Mouse (Mus musculus): ENCODE data around the gene Rpia. TPM values are rescaled to one million over a fixed set of nuclear protein-coding genes. Genes with fewer than 3 reads are reported as not detected.

Rpia gene
- total RNA-seq (2014; fragmentation: Nextera tagmentation) = 28.2 and 41.5 TPM in 2 replicates
- total RNA-seq (2017) = 105 and 128 TPM in 2 replicates
- polyA plus RNA-seq (2012) = 18.5 and 25.8 TPM in 2 replicates

GRCm38 (mm10) chr6:70791824-70792535 is at the start of gene Rpia:
Gene Rpia (minus strand): TSS chr6:70792232.
- Histone ChIP-seq H3K9me3 (replicated peaks) (no peaks in the 10 kb centered on the region), H3K4me1 (ENCODE audit: insufficient read depth, low read depth, low read length) (peaks cover 65% of the 10 kb centered on the region), H3K27me3 (ENCODE audit: insufficient read depth, low read length) (no peaks in the 10 kb centered on the region), H3K36me3 (replicated peaks) (peaks cover 31% of the 10 kb centered on the region), H3K4me3 (ENCODE audit: low read depth, low read length) (peak within 1 kb of the TSS; percentile 91)
- peak; percentile 88 for DNase-seq (ENCODE audit: low spot score)
- TF ChIP-seq POLR2AphosphoS5 (IDR thresholded peaks at IDR 0.05; ENCODE audit: insufficient replicate concordance, low read depth, low read length) = no peak
- TF ChIP-seq GATA1 (IDR thresholded peaks at IDR 0.05; ENCODE audit: borderline replicate concordance, low read length) = no peak
- no peak for TF ChIP-seq TAL1 (conservative IDR thresholded peaks at IDR 0.05; ENCODE audit: low read depth, low read length)
- TF ChIP-seq GATA2 (IDR thresholded peaks at IDR 0.05; ENCODE audit: borderline replicate concordance, low read depth, low read length) = no peak
- no peak for TF ChIP-seq CTCF (IDR thresholded peaks at IDR 0.05; ENCODE audit: low read depth, low read length)
- ATAC-seq (ENCODE audit: extremely low read depth, insufficient number of reproducible peaks, low FRiP score, poor library complexity, severe bottlenecking) = peak; percentile 83

GRCm38 (mm10) chr6:70840281-70840680 is 48.2 kb upstream of the Rpia start:
- TF ChIP-seq POLR2AphosphoS5 (IDR thresholded peaks at IDR 0.05; ENCODE audit: insufficient replicate concordance, low read depth, low read length) (no peak), GATA1 (IDR thresholded peaks at IDR 0.05; ENCODE audit: borderline replicate concordance, low read length) (no peak), TAL1 (conservative IDR thresholded peaks at IDR 0.05; ENCODE audit: low read depth, low read length) (no peak), GATA2 (IDR thresholded peaks at IDR 0.05; ENCODE audit: borderline replicate concordance, low read depth, low read length) (no peak), CTCF (IDR thresholded peaks at IDR 0.05; ENCODE audit: low read depth, low read length) (no peak)
- H3K4me1 ChIP-seq (ENCODE audit: insufficient read depth, low read depth, low read length) = peaks cover 25% of the 10 kb centered on the region
- no peak for DNase-seq (ENCODE audit: low spot score)
- 0 out of 2 replicates have a peak, but pooled peaks cover 4% of the 10 kb centered on the region for H3K27me3 ChIP-seq (ENCODE audit: insufficient read depth, low read length)
- H3K36me3 ChIP-seq (replicated peaks) = no peaks in the 10 kb centered on the region
- H3K4me3 ChIP-seq (ENCODE audit: low read depth, low read length) = no peak overlapping the region
- H3K9me3 ChIP-seq (replicated peaks) = no peaks in the 10 kb centered on the region
- ATAC-seq (ENCODE audit: extremely low read depth, insufficient number of reproducible peaks, low FRiP score, poor library complexity, severe bottlenecking) = no peak

GRCm38 (mm10) chr6:70838532-70838931 is 46.5 kb upstream of the Rpia start:
- no peaks in the 10 kb centered on the region for H3K9me3 ChIP-seq (replicated peaks)
- peaks cover 11% of the 10 kb centered on the region for H3K27me3 ChIP-seq (ENCODE audit: insufficient read depth, low read length)
- peaks cover 17% of the 10 kb centered on the region for H3K4me1 ChIP-seq (ENCODE audit: insufficient read depth, low read depth, low read length)
- no peak for DNase-seq (ENCODE audit: low spot score)
- no peak for ATAC-seq (ENCODE audit: extremely low read depth, insufficient number of reproducible peaks, low FRiP score, poor library complexity, severe bottlenecking)
- H3K36me3 ChIP-seq (replicated peaks) = no peaks in the 10 kb centered on the region
- TF ChIP-seq GATA2 (IDR thresholded peaks at IDR 0.05; ENCODE audit: borderline replicate concordance, low read depth, low read length) = no peak
- no peak for TF ChIP-seq GATA1 (IDR thresholded peaks at IDR 0.05; ENCODE audit: borderline replicate concordance, low read length)
- TF ChIP-seq POLR2AphosphoS5 (IDR thresholded peaks at IDR 0.05; ENCODE audit: insufficient replicate concordance, low read depth, low read length) = no peak
- H3K4me3 ChIP-seq (ENCODE audit: low read depth, low read length) = no peak overlapping the region

- TF ChIP-seq CTCF (IDR thresholded peaks at IDR 0.05; ENCODE audit: low read depth, low read length) (no peak), TAL1 (conservative IDR thresholded peaks at IDR 0.05; ENCODE audit: low read depth, low read length) (no peak)
- DNase-seq (ENCODE audit: low spot score) (no peak), ATAC-seq (ENCODE audit: extremely low read depth, insufficient number of reproducible peaks, low FRiP score, poor library complexity, severe bottlenecking) (no peak)
- peaks cover 10% of the 10 kb centered on the region for H3K4me1 ChIP-seq (ENCODE audit: insufficient read depth, low read depth, low read length)
- H3K4me3 ChIP-seq (ENCODE audit: low read depth, low read length) = no peak overlapping the region
- no peaks in the 10 kb centered on the region for H3K9me3 ChIP-seq (replicated peaks)
- peaks cover 13% of the 10 kb centered on the region for H3K27me3 ChIP-seq (ENCODE audit: insufficient read depth, low read length)
- H3K36me3 ChIP-seq (replicated peaks) = no peaks in the 10 kb centered on the region
Measured at GRCm38 (mm10) chr6:70837297-70837696, 45.3 kb upstream of the Rpia start.

- TF ChIP-seq CTCF (IDR thresholded peaks at IDR 0.05; ENCODE audit: low read depth, low read length) = no peak
- no peak for TF ChIP-seq TAL1 (conservative IDR thresholded peaks at IDR 0.05; ENCODE audit: low read depth, low read length)
- TF ChIP-seq GATA2 (IDR thresholded peaks at IDR 0.05; ENCODE audit: borderline replicate concordance, low read depth, low read length) = no peak
- TF ChIP-seq POLR2AphosphoS5 (IDR thresholded peaks at IDR 0.05; ENCODE audit: insufficient replicate concordance, low read depth, low read length) = no peak
- no peak overlapping the region for H3K4me3 ChIP-seq (ENCODE audit: low read depth, low read length)
- no peak for DNase-seq (ENCODE audit: low spot score)
Measured at GRCm38 (mm10) chr6:70831179-70831839, 39.3 kb upstream of the Rpia start.

GRCm38 (mm10) chr6:70830552-70830951 is 38.5 kb upstream of the Rpia start:
- no peaks in the 10 kb centered on the region for H3K4me1 ChIP-seq (ENCODE audit: insufficient read depth, low read depth, low read length)
- H3K27me3 ChIP-seq (ENCODE audit: insufficient read depth, low read length) = peaks cover 27% of the 10 kb centered on the region
- ATAC-seq (ENCODE audit: extremely low read depth, insufficient number of reproducible peaks, low FRiP score, poor library complexity, severe bottlenecking) (no peak), DNase-seq (ENCODE audit: low spot score) (no peak)
- no peak for TF ChIP-seq GATA1 (IDR thresholded peaks at IDR 0.05; ENCODE audit: borderline replicate concordance, low read length)
- no peak for TF ChIP-seq POLR2AphosphoS5 (IDR thresholded peaks at IDR 0.05; ENCODE audit: insufficient replicate concordance, low read depth, low read length)
- no peak for TF ChIP-seq CTCF (IDR thresholded peaks at IDR 0.05; ENCODE audit: low read depth, low read length)
- TF ChIP-seq TAL1 (conservative IDR thresholded peaks at IDR 0.05; ENCODE audit: low read depth, low read length) = no peak
- TF ChIP-seq GATA2 (IDR thresholded peaks at IDR 0.05; ENCODE audit: borderline replicate concordance, low read depth, low read length) = no peak
- H3K4me3 ChIP-seq (ENCODE audit: low read depth, low read length) = no peak overlapping the region
- no peaks in the 10 kb centered on the region for H3K9me3 ChIP-seq (replicated peaks)
- no peaks in the 10 kb centered on the region for H3K36me3 ChIP-seq (replicated peaks)

More at GRCm38 (mm10) chr6:70831179-70831839, 39.3 kb upstream of the Rpia start:
- H3K36me3 ChIP-seq (replicated peaks) = no peaks in the 10 kb centered on the region
- H3K27me3 ChIP-seq (ENCODE audit: insufficient read depth, low read length) = peaks cover 31% of the 10 kb centered on the region
- H3K9me3 ChIP-seq (replicated peaks) = no peaks in the 10 kb centered on the region
- H3K4me1 ChIP-seq (ENCODE audit: insufficient read depth, low read depth, low read length) = no peaks in the 10 kb centered on the region
- no peak for ATAC-seq (ENCODE audit: extremely low read depth, insufficient number of reproducible peaks, low FRiP score, poor library complexity, severe bottlenecking)
